Mouse (Mus musculus): ENCODE measurements around the gene Fam19a3.
"Not testable (repeated sequence)": the region's sequence is repeated elsewhere in the genome, so short reads cannot be mapped to it uniquely, and the experiment has no call there.

Fam19a3 gene

DNA sequence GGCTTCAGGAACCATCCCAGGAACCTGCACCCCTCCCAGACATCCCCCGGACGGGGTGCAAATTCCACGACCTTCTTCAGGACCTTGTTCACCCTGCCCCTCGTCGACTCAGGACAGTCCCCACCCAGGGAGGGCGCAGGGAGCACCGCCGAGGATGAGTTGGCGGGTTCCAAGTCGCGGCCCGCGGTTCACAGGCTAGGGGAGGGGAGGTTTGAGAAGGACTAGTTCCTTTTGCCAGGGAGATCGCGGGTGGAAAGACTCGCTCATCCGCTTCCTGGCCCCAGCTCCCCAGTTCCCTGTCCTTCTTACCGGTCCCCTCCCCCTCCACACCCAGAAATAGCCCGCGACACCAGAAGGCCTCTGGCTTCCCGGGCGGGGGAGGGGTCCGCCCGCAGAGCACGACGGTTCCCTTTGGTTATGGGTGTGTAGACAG lies at the start of gene Fam19a3:
Fam19a3 (minus strand) TSS at position 370 of the 433 bp plus-strand sequence.
- DNase-seq = peak; percentile 44 to 59

DNA sequence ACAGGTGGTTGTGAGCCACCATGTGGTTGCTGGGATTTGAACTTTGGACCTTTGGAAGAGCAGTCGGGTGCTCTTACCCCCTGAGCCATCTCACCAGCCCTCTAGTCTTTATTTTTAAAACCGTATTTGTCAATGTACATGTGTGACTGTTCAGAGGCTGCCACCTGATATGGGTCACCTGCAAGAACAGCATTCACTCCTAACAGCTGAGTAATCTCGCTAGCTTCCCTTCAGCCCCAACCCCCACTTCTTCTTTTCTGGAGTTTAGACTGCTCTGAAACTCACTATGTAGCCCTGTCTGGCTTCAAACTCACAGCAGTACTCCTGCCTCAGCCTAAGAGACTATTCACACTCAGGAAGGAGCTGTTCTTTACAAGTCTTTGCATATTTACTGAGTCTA lies 40.8 kb upstream of the Fam19a3 start:
- DNase-seq = no peak

- DNase-seq = no peak
These were observed 38.8 kb upstream of the Fam19a3 start for GRCm38 (mm10) chr3:104820426-104820825.

- peak in 1 of 2 experiments; percentile 26 for DNase-seq
These were observed 37.1 kb upstream of the Fam19a3 start for GRCm38 (mm10) chr3:104818749-104819134.

DNA sequence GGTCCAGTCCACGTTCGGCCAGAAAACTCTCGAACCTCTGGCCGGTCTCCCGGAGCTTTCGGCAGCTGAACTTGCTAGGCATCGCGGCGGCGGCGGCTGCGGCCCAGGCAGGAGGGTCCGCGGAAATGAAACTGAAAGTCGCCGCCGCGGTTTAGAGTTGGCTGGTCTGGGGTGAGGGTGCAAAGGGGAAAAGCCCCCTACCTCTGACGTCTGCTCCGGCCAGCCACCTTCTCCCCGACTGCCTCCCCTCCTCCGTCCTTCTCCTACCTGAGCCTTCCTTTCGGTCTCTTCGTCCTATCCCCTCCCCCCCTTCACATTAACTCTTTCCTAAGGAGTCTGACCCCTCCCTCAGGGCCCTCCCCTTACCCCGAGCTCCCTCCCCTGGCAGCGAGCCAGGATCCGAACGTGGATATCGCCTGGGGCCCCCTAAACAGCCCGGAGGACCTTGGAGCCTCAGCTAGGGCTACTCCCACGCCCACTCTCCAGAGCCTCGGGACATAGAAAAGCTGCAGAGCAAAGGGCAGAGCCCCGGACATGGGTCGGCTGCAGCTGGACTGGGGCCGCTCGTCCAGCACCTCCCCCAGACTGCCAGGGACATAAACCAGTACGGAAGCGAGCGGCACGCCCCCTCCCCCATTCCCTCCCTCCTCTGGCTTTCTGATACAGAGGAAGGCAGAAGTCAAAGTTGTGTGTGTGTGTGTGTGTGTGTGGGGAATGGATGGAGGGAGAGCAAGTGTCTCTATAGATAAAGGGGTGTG lies 36.5 kb upstream of the Fam19a3 start, which contains the start of gene Mov10:
Mov10 (minus strand) TSS at position 573 of the 758 bp plus-strand sequence.
- peak; percentile 89 to 92 for DNase-seq

GRCm38 (mm10) chr3:104817481-104817990 lies 35.9 kb upstream of the Fam19a3 start:
- peak; percentile 47 to 75 for DNase-seq

DNA sequence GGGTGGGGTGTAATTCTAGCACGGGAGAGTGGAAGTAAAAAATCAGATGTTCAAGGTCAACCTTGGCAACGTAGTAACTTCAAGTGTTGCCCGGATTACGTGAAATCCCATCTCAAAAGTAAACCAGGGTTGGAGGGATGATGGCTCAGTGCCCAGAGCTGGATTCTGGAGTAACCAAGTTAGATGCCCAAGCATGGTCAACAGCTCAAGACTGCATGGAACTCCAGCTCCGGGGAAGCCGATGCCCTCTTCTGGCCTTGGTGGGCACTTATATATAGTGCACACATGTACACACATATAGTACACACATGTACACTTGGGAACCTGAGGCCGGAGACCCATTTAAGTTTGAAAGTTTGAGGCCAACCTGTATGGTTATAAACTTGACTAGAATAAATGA lies 34.5 kb upstream of the Fam19a3 start:
- no peak for DNase-seq

GRCm38 (mm10) chr3:104815346-104815745 lies 33.7 kb upstream of the Fam19a3 start:
- DNase-seq = no peak

GRCm38 (mm10) chr3:104814746-104815145 lies 33.1 kb upstream of the Fam19a3 start:
- no peak for DNase-seq

- not testable (repeated sequence) for DNase-seq
These were observed 31.6 kb upstream of the Fam19a3 start for GRCm38 (mm10) chr3:104813227-104813626.

GRCm38 (mm10) chr3:104812254-104812653 lies 30.6 kb upstream of the Fam19a3 start:
- DNase-seq = no peak

DNA sequence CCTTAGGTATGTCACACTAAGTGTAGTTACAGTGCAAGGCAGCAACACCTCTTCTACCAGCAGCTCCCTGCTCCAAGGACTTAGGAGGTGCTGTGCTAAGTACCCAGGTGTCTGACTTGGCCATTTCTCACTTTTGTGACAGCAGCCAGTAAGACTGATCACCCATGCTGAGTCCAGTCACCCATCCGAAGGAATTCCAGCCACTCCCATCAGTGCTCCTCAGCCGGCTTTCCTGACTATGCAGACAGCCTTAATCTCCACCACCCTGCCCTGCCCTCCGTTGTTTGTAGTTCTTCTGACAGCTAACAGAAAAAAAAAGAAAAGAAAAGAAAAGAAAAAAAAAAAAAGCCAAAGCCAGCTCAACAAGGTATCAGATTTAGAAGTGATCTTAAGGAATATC lies 30.1 kb upstream of the Fam19a3 start:
- DNase-seq = no peak

DNA sequence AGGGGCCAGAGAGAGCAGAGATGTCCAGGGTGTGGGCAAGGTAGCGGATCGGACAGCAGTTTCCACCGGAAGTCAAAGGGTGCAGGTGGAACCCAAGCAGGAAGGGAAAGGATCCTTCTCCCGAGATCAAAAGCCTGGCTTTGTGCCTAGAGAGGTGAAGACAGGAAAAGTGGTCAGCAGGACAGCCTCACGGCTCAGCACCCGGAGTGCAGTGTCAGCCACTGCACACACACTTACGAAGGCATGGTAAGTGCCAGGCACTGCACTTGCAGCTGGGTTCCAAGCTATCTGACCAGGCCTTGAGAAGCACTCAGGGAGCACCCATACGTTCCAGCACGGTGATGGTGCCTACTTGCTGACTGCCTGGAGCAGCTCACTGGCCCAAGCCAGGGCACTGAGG lies 23.9 kb upstream of the Fam19a3 start:
- DNase-seq = peak in 1 of 2 experiments; percentile 22

GRCm38 (mm10) chr3:104804312-104804711 lies 22.7 kb upstream of the Fam19a3 start:
- no peak for DNase-seq

- no peak for DNase-seq
These were observed 19.8 kb upstream of the Fam19a3 start for GRCm38 (mm10) chr3:104801481-104801880.

DNA sequence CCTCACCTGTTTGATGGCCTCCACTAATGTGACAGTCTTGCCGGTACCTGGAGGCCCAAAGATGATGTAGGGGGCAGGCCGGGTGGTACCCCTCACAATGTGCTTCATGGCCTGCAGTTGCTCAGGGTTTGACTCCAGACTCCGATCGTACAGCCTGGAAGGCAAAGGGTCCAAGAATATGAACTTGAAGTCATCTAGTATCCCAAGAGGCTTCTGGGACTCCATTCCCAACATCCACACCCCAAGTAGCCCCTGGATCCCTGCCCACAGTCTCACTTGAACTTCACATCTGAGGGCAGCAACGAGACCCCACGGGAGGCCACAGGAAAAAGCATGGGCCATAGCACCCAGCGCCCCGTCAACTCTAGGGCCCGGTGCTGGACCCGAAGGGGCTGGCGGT lies 19.0 kb upstream of the Fam19a3 start:
- no peak for DNase-seq

DNA sequence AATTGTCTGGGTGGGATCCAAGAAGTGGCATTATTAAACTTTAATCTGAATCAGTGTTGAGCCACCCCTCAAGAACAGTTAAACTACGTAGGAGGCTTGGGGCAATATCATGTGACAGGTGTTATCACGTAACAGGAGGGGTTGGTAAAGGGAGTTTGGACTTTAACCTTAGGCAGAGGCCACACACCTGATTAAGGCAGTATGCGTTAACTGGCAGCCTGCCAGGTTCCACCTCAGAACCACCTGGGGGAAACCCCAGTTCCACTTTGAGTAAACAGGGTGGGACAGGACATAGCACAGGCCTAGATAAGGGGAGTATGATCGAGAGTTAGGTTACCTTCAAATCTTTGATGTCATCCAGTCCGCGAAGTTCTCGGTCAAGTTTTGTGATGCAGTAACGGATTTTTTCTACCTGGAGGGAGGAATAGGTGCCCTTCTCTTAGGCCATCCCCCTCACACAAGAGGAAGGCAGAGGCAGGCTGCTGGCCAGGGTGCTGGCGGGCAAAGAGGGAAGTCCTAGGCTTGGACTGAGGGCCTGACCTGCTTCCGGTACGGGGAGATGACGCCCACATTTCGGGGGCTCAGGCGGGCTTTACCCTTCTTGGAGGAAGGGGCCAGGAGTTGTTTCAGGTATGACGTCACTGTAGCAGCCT lies 14.9 kb upstream of the Fam19a3 start:
- peak; percentile 73 to 80 for DNase-seq

DNA sequence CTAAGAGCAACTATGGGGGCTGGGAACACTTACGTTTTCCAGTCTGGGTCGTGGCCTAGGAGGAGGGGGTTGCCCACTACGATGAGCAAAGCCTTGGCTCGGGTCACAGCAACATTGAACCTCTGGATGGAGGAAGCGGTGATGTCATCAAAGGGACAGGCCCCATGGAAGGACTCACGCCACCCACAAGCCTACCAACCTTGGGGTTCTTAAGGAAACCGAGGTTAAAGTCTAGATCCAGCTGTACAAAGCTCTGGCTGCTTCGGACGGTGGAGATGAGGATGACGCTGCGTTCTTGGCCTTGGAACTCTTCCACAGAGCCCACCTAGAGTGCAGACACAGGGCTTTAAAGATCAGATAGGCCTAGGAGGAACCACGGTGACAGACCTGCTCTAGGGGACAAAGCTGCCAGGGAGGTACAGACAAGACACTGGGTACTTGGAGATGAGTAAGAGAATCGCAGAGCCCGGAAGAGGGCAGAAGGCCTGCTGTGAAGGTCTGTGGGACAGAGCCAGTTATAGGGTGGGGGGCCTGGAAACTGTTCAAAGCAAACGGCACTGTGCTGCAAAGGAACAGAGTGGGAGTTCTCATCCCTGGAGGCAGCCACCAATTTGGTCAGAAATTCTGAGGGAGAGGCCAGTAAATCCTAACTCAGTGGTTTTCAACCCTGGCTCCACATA lies 14.2 kb upstream of the Fam19a3 start:
- DNase-seq = peak in 1 of 2 experiments; percentile 16

- peak in 1 of 2 experiments; percentile 19 for DNase-seq
These were observed 13.4 kb upstream of the Fam19a3 start for GRCm38 (mm10) chr3:104794953-104795470.

DNA sequence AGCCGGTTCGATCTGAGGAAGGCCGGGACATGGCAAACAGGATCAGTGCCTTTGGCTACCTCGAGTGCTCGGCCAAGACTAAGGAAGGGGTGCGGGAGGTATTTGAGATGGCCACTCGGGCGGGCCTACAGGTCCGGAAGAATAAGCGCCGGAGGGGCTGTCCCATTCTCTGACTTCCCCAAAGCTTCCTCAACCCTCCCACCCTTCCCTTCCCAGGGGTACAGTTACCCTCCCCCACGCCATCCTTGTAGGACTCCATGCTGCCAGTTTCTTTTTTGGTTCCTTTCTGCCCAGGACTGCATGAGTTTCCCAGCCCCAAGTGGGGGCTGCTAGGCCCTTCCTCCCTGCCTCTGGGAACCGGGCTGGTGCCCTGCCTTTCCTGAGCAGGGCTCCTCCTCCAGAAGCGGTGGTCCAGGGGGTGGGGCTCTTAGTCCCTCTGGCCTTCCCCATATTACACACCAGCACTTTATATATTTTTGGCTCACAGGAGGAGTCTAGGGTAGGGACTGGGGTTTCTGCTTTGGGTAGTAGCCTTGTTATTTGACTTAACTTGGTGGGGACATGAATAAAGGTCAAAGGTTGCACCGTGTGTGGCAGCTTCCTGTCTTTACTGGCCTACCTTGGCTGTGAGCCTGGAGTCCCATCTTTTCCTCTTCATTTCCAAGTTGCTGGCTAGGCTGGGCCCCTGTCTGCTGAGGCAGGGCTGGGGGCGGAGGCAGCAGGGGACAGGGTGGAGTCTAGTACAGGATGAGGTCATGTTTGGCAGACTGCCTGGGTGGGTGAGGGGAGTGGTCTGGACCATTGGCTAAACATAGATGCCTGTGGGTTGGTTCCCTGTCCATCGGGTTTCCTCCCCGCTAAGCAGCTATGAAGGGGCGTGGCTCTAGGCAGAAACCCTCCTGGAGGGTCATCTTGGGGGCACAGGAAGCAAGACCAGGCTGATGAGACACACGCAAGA lies 12.5 kb upstream of the Fam19a3 start:
- peak; percentile 97 for DNase-seq

DNA sequence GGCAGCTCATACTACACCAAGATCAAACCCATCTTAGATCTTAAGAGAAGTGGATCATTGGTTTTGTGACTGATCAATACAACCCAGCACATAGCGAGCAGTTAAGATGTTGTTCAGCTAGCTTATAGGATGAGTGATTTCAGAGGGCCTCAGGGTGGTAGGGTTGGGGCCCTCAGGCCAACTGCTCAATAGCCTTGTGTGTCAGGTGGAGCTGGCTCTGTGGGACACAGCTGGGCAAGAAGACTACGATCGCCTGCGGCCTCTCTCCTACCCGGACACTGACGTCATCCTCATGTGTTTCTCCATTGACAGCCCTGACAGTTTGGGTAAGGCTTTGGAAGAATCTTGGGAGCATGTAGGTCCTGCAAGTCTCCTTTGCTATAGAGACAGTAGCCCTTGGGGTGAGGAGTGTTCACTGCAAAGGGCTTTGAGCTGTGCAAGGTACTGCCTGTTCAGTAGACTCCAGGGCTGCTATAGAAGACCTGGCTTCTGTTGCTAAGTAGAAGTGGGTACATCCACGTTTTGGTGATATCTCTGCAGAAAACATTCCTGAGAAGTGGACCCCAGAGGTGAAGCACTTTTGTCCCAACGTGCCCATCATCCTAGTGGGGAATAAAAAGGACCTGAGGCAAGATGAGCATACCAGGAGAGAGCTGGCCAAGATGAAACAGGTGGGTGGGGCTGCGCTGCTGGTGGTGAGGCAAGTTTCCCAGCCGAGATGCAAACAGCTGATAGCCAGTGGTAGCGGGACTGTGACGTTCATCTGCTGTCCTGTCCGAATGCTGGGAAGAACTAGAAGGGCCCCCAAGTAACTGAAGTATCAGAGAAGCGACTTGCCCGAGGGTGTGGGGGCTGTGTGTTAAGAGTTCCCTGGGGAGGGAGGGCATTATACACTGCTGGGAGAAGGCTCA lies 11.0 kb upstream of the Fam19a3 start:
- DNase-seq = no peak

All from kidney, postnatal 36 days (tissue).